Mouse (Mus musculus): ENCODE measurements around the gene Zdhhc7. TPM values are rescaled to one million over a fixed set of nuclear protein-coding genes. Genes with fewer than 3 reads are reported as not detected.
A peak's percentile ranks its signal among the peaks of the same experiment; 100 is the strongest.

The Zdhhc7 gene
- polyA plus RNA-seq, 1 experiment from 2014 or later = 34.1 TPM

- no peak for DNase-seq (ENCODE audit: low spot score)
- peaks cover 11% of the 10 kb centered on the region; the same call in 1 of the 2 replicates for H3K9me3 ChIP-seq
- peaks cover 25% of the 10 kb centered on the region for H3K4me1 ChIP-seq (replicated peaks)
- H3K27me3 ChIP-seq (ENCODE audit: insufficient read depth, poor library complexity, severe bottlenecking) = no peaks in the 10 kb centered on the region
- no peaks in the 10 kb centered on the region for H3K36me3 ChIP-seq
- no peak overlapping the region for H3K27ac ChIP-seq
- H3K4me3 ChIP-seq = no peak overlapping the region
- 96% methylated on average over 3 of the region's 3 CpGs for WGBS
Measured at GRCm38 (mm10) chr8:120054833-120055232, 46.4 kb downstream of the Zdhhc7 start.

GRCm38 (mm10) chr8:120052318-120052717, 49.0 kb downstream of the Zdhhc7 start:
- no peaks in the 10 kb centered on the region for H3K27me3 ChIP-seq (ENCODE audit: insufficient read depth, poor library complexity, severe bottlenecking)
- no peak for DNase-seq (ENCODE audit: low spot score)
- 78% methylated on average over 8 of the region's 8 CpGs for WGBS

GRCm38 (mm10) chr8:120051908-120052307, 49.4 kb downstream of the Zdhhc7 start:
- no peak for DNase-seq (ENCODE audit: low spot score)
- H3K4me3 ChIP-seq = no peak overlapping the region
- WGBS = 90% methylated on average over 4 of the region's 4 CpGs
- peaks cover 11% of the 10 kb centered on the region; the same call in 1 of the 2 replicates for H3K9me3 ChIP-seq
- H3K4me1 ChIP-seq (replicated peaks) = peaks cover 30% of the 10 kb centered on the region
- no peak overlapping the region for H3K27ac ChIP-seq
- no peaks in the 10 kb centered on the region for H3K27me3 ChIP-seq (ENCODE audit: insufficient read depth, poor library complexity, severe bottlenecking)
- H3K36me3 ChIP-seq = no peaks in the 10 kb centered on the region

More at GRCm38 (mm10) chr8:120052318-120052717, 49.0 kb downstream of the Zdhhc7 start:
- Histone ChIP-seq H3K36me3 (no peaks in the 10 kb centered on the region), H3K4me1 (replicated peaks) (peaks cover 30% of the 10 kb centered on the region), H3K4me3 (no peak overlapping the region), H3K9me3 (peaks cover 11% of the 10 kb centered on the region; the same call in 1 of the 2 replicates), H3K27ac (no peak overlapping the region)

- 74% methylated on average over 4 of the region's 4 CpGs for WGBS
- Histone ChIP-seq H3K4me3 (no peak overlapping the region), H3K36me3 (no peaks in the 10 kb centered on the region), H3K9me3 (peaks cover 3% of the 10 kb centered on the region; the same call in 1 of the 2 replicates), H3K4me1 (replicated peaks) (peaks cover 39% of the 10 kb centered on the region), H3K27ac (peak overlapping the region; percentile 40; the same call in 1 of the 2 replicates), H3K27me3 (ENCODE audit: insufficient read depth, poor library complexity, severe bottlenecking) (no peaks in the 10 kb centered on the region)
- DNase-seq (ENCODE audit: low spot score) = no peak
Measured at GRCm38 (mm10) chr8:120051006-120051405, 50.3 kb downstream of the Zdhhc7 start.

- Histone ChIP-seq H3K9me3 (no peaks in the 10 kb centered on the region), H3K27ac (peak overlapping the region; percentile 30; the same call in 1 of the 2 replicates), H3K4me1 (replicated peaks) (peaks cover 44% of the 10 kb centered on the region), H3K36me3 (no peaks in the 10 kb centered on the region), H3K4me3 (no peak overlapping the region), H3K27me3 (ENCODE audit: insufficient read depth, poor library complexity, severe bottlenecking) (no peaks in the 10 kb centered on the region)
- WGBS = 71% methylated on average over 10 of the region's 10 CpGs
- DNase-seq (ENCODE audit: low spot score) = no peak
Measured at GRCm38 (mm10) chr8:120050376-120050775, 50.9 kb downstream of the Zdhhc7 start.

- DNase-seq (ENCODE audit: low spot score) = no peak
- WGBS = 80% methylated on average over 13 of the region's 13 CpGs
- Histone ChIP-seq H3K4me1 (replicated peaks) (peaks cover 48% of the 10 kb centered on the region), H3K9me3 (no peaks in the 10 kb centered on the region), H3K27me3 (ENCODE audit: insufficient read depth, poor library complexity, severe bottlenecking) (no peaks in the 10 kb centered on the region), H3K27ac (peak overlapping the region; percentile 30; the same call in 1 of the 2 replicates), H3K36me3 (no peaks in the 10 kb centered on the region), H3K4me3 (no peak overlapping the region)
Measured at GRCm38 (mm10) chr8:120049949-120050348, 51.3 kb downstream of the Zdhhc7 start.

- peak overlapping the region; percentile 60 for H3K27ac ChIP-seq
- peaks cover 42% of the 10 kb centered on the region for H3K4me1 ChIP-seq (replicated peaks)
- H3K27me3 ChIP-seq (ENCODE audit: insufficient read depth, poor library complexity, severe bottlenecking) = no peaks in the 10 kb centered on the region
- H3K4me3 ChIP-seq = no peak overlapping the region
- H3K36me3 ChIP-seq = no peaks in the 10 kb centered on the region
- H3K9me3 ChIP-seq = no peaks in the 10 kb centered on the region
- DNase-seq (ENCODE audit: low spot score) = no peak
- 70% methylated on average over 14 of the region's 14 CpGs for WGBS
Measured at GRCm38 (mm10) chr8:120046258-120047020, 54.8 kb downstream of the Zdhhc7 start.

GRCm38 (mm10) chr8:120045471-120045870, 55.8 kb downstream of the Zdhhc7 start:
- H3K36me3 ChIP-seq = no peaks in the 10 kb centered on the region
- H3K27me3 ChIP-seq (ENCODE audit: insufficient read depth, poor library complexity, severe bottlenecking) = no peaks in the 10 kb centered on the region
- H3K4me1 ChIP-seq (replicated peaks) = peaks cover 38% of the 10 kb centered on the region
- no peaks in the 10 kb centered on the region for H3K9me3 ChIP-seq
- H3K27ac ChIP-seq = peak overlapping the region; percentile 60; the same call in 1 of the 2 replicates
- DNase-seq (ENCODE audit: low spot score) = peak; percentile 25
- H3K4me3 ChIP-seq = no peak overlapping the region
- 57% methylated on average over 5 of the region's 5 CpGs for WGBS

GRCm38 (mm10) chr8:120044907-120045306, 56.4 kb downstream of the Zdhhc7 start:
- Histone ChIP-seq H3K9me3 (no peaks in the 10 kb centered on the region), H3K27ac (peak overlapping the region; percentile 60; the same call in 1 of the 2 replicates), H3K4me1 (replicated peaks) (peaks cover 34% of the 10 kb centered on the region), H3K27me3 (ENCODE audit: insufficient read depth, poor library complexity, severe bottlenecking) (no peaks in the 10 kb centered on the region), H3K4me3 (no peak overlapping the region), H3K36me3 (no peaks in the 10 kb centered on the region)
- DNase-seq (ENCODE audit: low spot score) = no peak
- 92% methylated on average over 8 of the region's 8 CpGs for WGBS

- H3K4me3 ChIP-seq = no peak overlapping the region
- H3K27me3 ChIP-seq (ENCODE audit: insufficient read depth, poor library complexity, severe bottlenecking) = no peaks in the 10 kb centered on the region
- WGBS = 78% methylated on average over 10 of the region's 10 CpGs
- no peak overlapping the region for H3K27ac ChIP-seq
- H3K4me1 ChIP-seq (replicated peaks) = peaks cover 42% of the 10 kb centered on the region
- DNase-seq (ENCODE audit: low spot score) = no peak
- no peaks in the 10 kb centered on the region for H3K36me3 ChIP-seq
- H3K9me3 ChIP-seq = no peaks in the 10 kb centered on the region
Measured at GRCm38 (mm10) chr8:120042542-120043312, 58.6 kb downstream of the Zdhhc7 start.

GRCm38 (mm10) chr8:120040861-120041260, 60.4 kb downstream of the Zdhhc7 start:
- WGBS = 61% methylated on average over 1 of the region's 1 CpGs

GRCm38 (mm10) chr8:120039313-120039919, 61.9 kb downstream of the Zdhhc7 start:
- H3K27ac ChIP-seq = 0 out of 2 replicates have a peak overlapping the region, but pooled peaks have one; percentile 17
- 80% methylated on average over 11 of the region's 11 CpGs for WGBS

More at GRCm38 (mm10) chr8:120040861-120041260, 60.4 kb downstream of the Zdhhc7 start:
- DNase-seq (ENCODE audit: low spot score) = no peak
- Histone ChIP-seq H3K4me1 (replicated peaks) (peaks cover 46% of the 10 kb centered on the region), H3K9me3 (no peaks in the 10 kb centered on the region), H3K36me3 (no peaks in the 10 kb centered on the region), H3K4me3 (no peak overlapping the region), H3K27ac (no peak overlapping the region), H3K27me3 (ENCODE audit: insufficient read depth, poor library complexity, severe bottlenecking) (no peaks in the 10 kb centered on the region)

More at GRCm38 (mm10) chr8:120039313-120039919, 61.9 kb downstream of the Zdhhc7 start:
- Histone ChIP-seq H3K9me3 (no peaks in the 10 kb centered on the region), H3K4me3 (no peak overlapping the region), H3K27me3 (ENCODE audit: insufficient read depth, poor library complexity, severe bottlenecking) (no peaks in the 10 kb centered on the region), H3K36me3 (no peaks in the 10 kb centered on the region), H3K4me1 (replicated peaks) (peaks cover 46% of the 10 kb centered on the region)
- no peak for DNase-seq (ENCODE audit: low spot score)

Measured in hindbrain, embryonic 10.5 days (tissue).